Mouse (Mus musculus) MEL (cell line): Measurements from ENCODE around the gene Gstk1. TPM values are rescaled to one million over a fixed set of nuclear protein-coding genes. Genes with fewer than 3 reads are reported as not detected.

ENCODE experiments used
- DNase-seq: peaks from one replicate; pipeline ENCODE4 v3.0.0; 2011; ENCODE audit warnings: low read depth, low spot score
- H3K27ac ChIP-seq: 2 replicates; pipeline ENCODE4 v1.5.1; 2012; ENCODE audit warnings: low read depth, mild to moderate bottlenecking, control low read depth, low read length, moderate library complexity; ENCODE audit not compliant: control insufficient read depth
- H3K27me3 ChIP-seq, 2 experiments: fragments of 150-350 bp in 1 of 2; sonication (generic) in 1 of 2; 2 replicates each; pipeline ENCODE4 v1.6.1; 2012; ENCODE audit warnings: low read length in 2 of 2, mild to moderate bottlenecking in 2 of 2, improper control_type of control experiment in 1 of 2, moderate library complexity in 1 of 2; ENCODE audit not compliant: insufficient read depth in 2 of 2, control insufficient read depth in 1 of 2
- H3K36me3 ChIP-seq, 2 experiments: 2 replicates each; pipeline ENCODE4 v1.6.1; 2012 to 2014; ENCODE audit warnings: low read length in 2 of 2, improper control_type of control experiment in 1 of 2, inconsistent platforms in 1 of 2, mild to moderate bottlenecking in 1 of 2; ENCODE audit not compliant: insufficient read depth in 2 of 2, control insufficient read depth in 1 of 2
- H3K4me1 ChIP-seq, 2 experiments: fragments of 150-350 bp in 1 of 2; sonication (generic) in 1 of 2; 2 replicates each; pipeline ENCODE4 v1.6.1; 2012; ENCODE audit warnings: low read length in 2 of 2, improper control_type of control experiment in 1 of 2, mild to moderate bottlenecking in 1 of 2; ENCODE audit not compliant: insufficient read depth in 2 of 2, control insufficient read depth in 1 of 2
- H3K4me3 ChIP-seq, 2 experiments: fragments of 150-350 bp in 1 of 2; sonication (generic) in 1 of 2; 2 replicates each; pipeline ENCODE4 v1.5.1; 2012; ENCODE audit warnings: low read depth in 2 of 2, low read length in 2 of 2, mild to moderate bottlenecking in 2 of 2, moderate library complexity in 2 of 2, control low read depth in 1 of 2, improper control_type of control experiment in 1 of 2; ENCODE audit not compliant: control insufficient read depth in 1 of 2, insufficient read depth in 1 of 2
- H3K79me2 ChIP-seq: 2 replicates; pipeline ENCODE4 v1.6.1; 2012; ENCODE audit warnings: mild to moderate bottlenecking, low read length, moderate library complexity; ENCODE audit not compliant: control insufficient read depth, poor library complexity, insufficient read depth
- H3K9ac ChIP-seq: 2 replicates; pipeline ENCODE4 v1.6.1; 2012; ENCODE audit warnings: low read depth, mild to moderate bottlenecking, control low read depth, low read length, moderate library complexity; ENCODE audit not compliant: control insufficient read depth, poor library complexity, severe bottlenecking
- H3K9me3 ChIP-seq: fragments of 150-350 bp; sonication (generic); replicated peaks from 2 replicates; pipeline ENCODE4 v1.6.1; 2012; ENCODE audit warnings: mild to moderate bottlenecking, low read length, improper control_type of control experiment, moderate library complexity; ENCODE audit not compliant: insufficient read depth
- CHD2 ChIP-seq: IDR thresholded peaks from 2 replicates; pipeline ENCODE4 v1.6.1; 2011; ENCODE audit warnings: low read length, improper control_type of control experiment
- CTCF ChIP-seq, 3 experiments: IDR thresholded peaks in 2 of 3; conservative IDR thresholded peaks in 1 of 3; 2 replicates each; pipeline ENCODE4 v1.5.1; 2011 to 2012; ENCODE audit warnings: low read length in 3 of 3, low read depth in 2 of 3, mild to moderate bottlenecking in 2 of 3, improper control_type of control experiment in 1 of 3, inconsistent platforms in 1 of 3, mixed read lengths in 1 of 3, moderate library complexity in 1 of 3; ENCODE audit not compliant: control insufficient read depth in 1 of 3, insufficient read depth in 1 of 3, poor library complexity in 1 of 3, severe bottlenecking in 1 of 3
- GABPA ChIP-seq: IDR thresholded peaks from 2 replicates; pipeline ENCODE4 v1.6.1; 2012; ENCODE audit warnings: low read depth, mild to moderate bottlenecking, inconsistent platforms, low read length, improper control_type of control experiment, moderate library complexity
- KAT2A ChIP-seq: conservative IDR thresholded peaks from 2 replicates; pipeline ENCODE4 v1.6.1; 2012; ENCODE audit warnings: low read depth, low read length, improper control_type of control experiment, inconsistent platforms
- MAX ChIP-seq: IDR thresholded peaks from 2 replicates; pipeline ENCODE4 v1.6.1; 2011; ENCODE audit warnings: low read length, improper control_type of control experiment
- MEF2A ChIP-seq: IDR thresholded peaks from 2 replicates; pipeline ENCODE4 v1.6.1; 2014; ENCODE audit warnings: low read depth, mild to moderate bottlenecking, inconsistent platforms, low read length, improper control_type of control experiment; ENCODE audit not compliant: poor library complexity, insufficient replicate concordance, severe bottlenecking; ENCODE audit errors: extremely low read depth
- MYB ChIP-seq: IDR thresholded peaks from 2 replicates; pipeline ENCODE4 v1.6.1; 2011; ENCODE audit warnings: mild to moderate bottlenecking, low read depth, low read length, improper control_type of control experiment
- MYC ChIP-seq: IDR thresholded peaks from 2 replicates; pipeline ENCODE4 v1.6.1; 2011; ENCODE audit warnings: low read depth, mild to moderate bottlenecking, low read length, improper control_type of control experiment, moderate library complexity
- NRF1 ChIP-seq: IDR thresholded peaks from 2 replicates; pipeline ENCODE4 v1.6.1; 2014; ENCODE audit warnings: low read depth, mild to moderate bottlenecking, inconsistent platforms, low read length, improper control_type of control experiment, moderate library complexity; ENCODE audit not compliant: poor library complexity, insufficient read depth, severe bottlenecking
- POLR2AphosphoS2 ChIP-seq: IDR thresholded peaks from 2 replicates; pipeline ENCODE4 v1.6.1; 2011; ENCODE audit warnings: low read length, improper control_type of control experiment
- RAD21 ChIP-seq: IDR thresholded peaks from 2 replicates; pipeline ENCODE4 v1.6.1; 2011; ENCODE audit warnings: mild to moderate bottlenecking, low read depth, low read length, improper control_type of control experiment
- SMC3 ChIP-seq: IDR thresholded peaks from 2 replicates; pipeline ENCODE4 v1.6.1; 2011; ENCODE audit warnings: low read depth, low read length, improper control_type of control experiment
- TAL1 ChIP-seq: IDR thresholded peaks from 2 replicates; pipeline ENCODE4 v1.6.1; 2012; ENCODE audit warnings: mild to moderate bottlenecking, inconsistent platforms, low read length, moderate library complexity, mixed read lengths
- ZKSCAN1 ChIP-seq: IDR thresholded peaks from 2 replicates; pipeline ENCODE4 v1.6.1; 2012; ENCODE audit warnings: low read depth, mild to moderate bottlenecking, inconsistent platforms, low read length, improper control_type of control experiment, moderate library complexity
- polyA plus RNA-seq, 2 experiments: library from polyadenylated mRNA; stranded (reverse) in 1 of 2; unstranded in 1 of 2; fragments of >175 nt in 1 of 2; fragments of >200 nt in 1 of 2; gene quantifications; 2 replicates each; pipeline versions ENCODE4 v1.2.1 to v1.2.4; 2012; ENCODE audit warnings: low replicate concordance in 2 of 2, low read depth in 1 of 2; ENCODE audit not compliant: insufficient read length in 2 of 2, insufficient read depth in 1 of 2, missing spikeins in 1 of 2
- total RNA-seq: library from RNA; depleted of rRNA; stranded (reverse); fragments of 300-350 nt; gene quantifications from 2 replicates; pipeline ENCODE4 v1.2.3, GENCODE M21; 2012; rRNA removed

Gene Gstk1
- total RNA-seq (1.2 and 1.4 TPM in 2 replicates), polyA plus RNA-seq (1 to 10 TPM in 1 of 2 experiments, not detected in 1; 1.2 TPM)

GRCm38 (mm10) chr6:42245711-42246353 is at the start of gene Gstk1:
TSS of gene Gstk1 (plus strand) at chr6:42245935.
- no peak for TF ChIP-seq CHD2
- TF ChIP-seq NRF1: peak; percentile 78
- TF ChIP-seq POLR2AphosphoS2: no peak
- peak; percentile 41; the same call in 1 of the 2 replicates for TF ChIP-seq MAX
- peak within 1 kb of the TSS; percentile 23; the same call in 1 of the 2 replicates for H3K9ac ChIP-seq
- H3K4me3 ChIP-seq: peak within 1 kb of the TSS; percentile 20 to 47; a peak in 3 of 4 replicates
- DNase-seq: peak; percentile 89
- no peak within 1 kb of the TSS for H3K27ac ChIP-seq
- no peaks in the 10 kb centered on the region; a peak in 1 of 4 replicates for H3K4me1 ChIP-seq
- peaks cover 0 to 1% of the 10 kb centered on the region in 2 experiments for H3K27me3 ChIP-seq
- no peaks in the 10 kb centered on the region for H3K79me2 ChIP-seq
- no peaks in the 10 kb centered on the region for H3K9me3 ChIP-seq
- no peaks in the 10 kb centered on the region for H3K36me3 ChIP-seq

- Histone ChIP-seq H3K27me3 (no peaks in the 10 kb centered on the region; a peak in 1 of 4 replicates), H3K4me1 (no peaks in the 10 kb centered on the region), H3K4me3 (no peak overlapping the region), H3K9ac (no peak overlapping the region), H3K36me3 (no peaks in the 10 kb centered on the region), H3K9me3 (no peaks in the 10 kb centered on the region), H3K27ac (no peak overlapping the region), H3K79me2 (no peaks in the 10 kb centered on the region)
- peak; percentile 9 for DNase-seq
- TF ChIP-seq MYC (no peak), MYB (no peak), MEF2A (no peak), GABPA (no peak), CTCF (IDR thresholded peaks at IDR 0.05 in 2 of 3, conservative IDR thresholded peaks at IDR 0.05 in 1 of 3; ENCODE audit: control insufficient read depth in 1 of 3, insufficient read depth in 1 of 3, low read depth in 2 of 3, low read length in 3 of 3, poor library complexity in 1 of 3, severe bottlenecking in 1 of 3) (peak in 1 of 3 experiments; percentile 23; a peak in 1 of 6 replicates), RAD21 (peak; percentile 18), SMC3 (peak; percentile 33), KAT2A (no peak), TAL1 (no peak), POLR2AphosphoS2 (no peak), ZKSCAN1 (no peak)
Measured at GRCm38 (mm10) chr6:42197710-42198109, 48.0 kb upstream of the Gstk1 start.
